Comparison of ENCODE assay signal across 8 mouse cellular contexts in genomic region chr9:104408571-104409294, GRCm38 (mm10).
DNase-seq lines count a peak whose midpoint lies in the region; ATAC-seq lines count a peak whose summit lies in the region.

No protein-coding gene starts in this region.

- WGBS in kidney, embryonic 16.5 days, result 13% methylated on average over 21 of the region's 21 CpGs
- 14% methylated on average over 21 of the region's 21 CpGs for WGBS in limb, embryonic 15.5 days
- 19% methylated on average over 21 of the region's 21 CpGs for WGBS in neural tube, embryonic 14.5 days

- peak; percentile 2 to 3 for DNase-seq in heart, adult 18-20 months
- DNase-seq in heart, postnatal 25 days (ENCODE audit: low spot score), result no peak
- peak; percentile 23 for DNase-seq in cerebellum, adult 9-11 months
- DNase-seq in frontal cortex, postnatal 14 days (ENCODE audit: low spot score in 2 of 2), result peak; percentile 36 to 56

- peak overlapping the region; percentile 59 for H3K4me2 ChIP-seq in kidney, embryonic 16.5 days (replicated peaks; ENCODE audit: low read depth, low read length)
- peak overlapping the region; percentile 48 for H3K4me2 ChIP-seq in limb, embryonic 15.5 days
- peak overlapping the region; percentile 55 for H3K4me2 ChIP-seq in neural tube, embryonic 14.5 days (ENCODE audit: low read depth, low read length)

- peak overlapping the region; percentile 16; the same call in 1 of the 2 replicates for H3K9ac ChIP-seq in kidney, embryonic 16.5 days (replicated peaks; ENCODE audit: low read length)
- H3K9ac ChIP-seq in limb, embryonic 15.5 days, result no peak overlapping the region
- no peak overlapping the region for H3K9ac ChIP-seq in neural tube, embryonic 14.5 days (replicated peaks; ENCODE audit: low read depth, low read length)

- peaks cover 19% of the 10 kb centered on the region; the same call in 1 of the 2 replicates for H3K4me1 ChIP-seq in kidney, embryonic 16.5 days (ENCODE audit: insufficient read depth, low read length)
- peaks cover 7% of the 10 kb centered on the region; the same call in 1 of the 2 replicates for H3K4me1 ChIP-seq in limb, embryonic 15.5 days
- H3K4me1 ChIP-seq in neural tube, embryonic 14.5 days (ENCODE audit: control insufficient read depth, insufficient read depth, low read length), result 0 out of 2 replicates have a peak, but pooled peaks cover 4% of the 10 kb centered on the region

- ATAC-seq in kidney, embryonic 16.5 days (ENCODE audit: low FRiP score, low TSS enrichment), result 0 out of 2 replicates have a peak, but pooled peaks have one; percentile 24
- ATAC-seq in limb, embryonic 15.5 days (ENCODE audit: insufficient number of reproducible peaks, low FRiP score, low TSS enrichment, low read depth), result no peak
- ATAC-seq in neural tube, embryonic 14.5 days (ENCODE audit: low read depth), result no peak
- no peak for ATAC-seq in megakaryocyte-erythroid progenitor cell, adult 5-6 weeks (replicated peaks; ENCODE audit: low FRiP score, low TSS enrichment, poor library complexity, severe bottlenecking)

- intact Hi-C loops in heart, postnatal 25 days (cut with DNase I), result no loop called here

- H3K27ac ChIP-seq in kidney, embryonic 16.5 days (ENCODE audit: low read length), result no peak overlapping the region
- no peak overlapping the region for H3K27ac ChIP-seq in limb, embryonic 15.5 days
- H3K27ac ChIP-seq in neural tube, embryonic 14.5 days (ENCODE audit: low read depth, low read length), result no peak overlapping the region

- no peaks in the 10 kb centered on the region for H3K27me3 ChIP-seq in kidney, embryonic 16.5 days (ENCODE audit: insufficient read depth, low read length)
- 0 out of 2 replicates have a peak, but pooled peaks cover 4% of the 10 kb centered on the region for H3K27me3 ChIP-seq in limb, embryonic 15.5 days
- H3K27me3 ChIP-seq in neural tube, embryonic 14.5 days (ENCODE audit: control insufficient read depth, insufficient read depth, low read length), result no peaks in the 10 kb centered on the region

- H3K9me3 ChIP-seq in kidney, embryonic 16.5 days (ENCODE audit: low read length), result no peaks in the 10 kb centered on the region
- H3K9me3 ChIP-seq in limb, embryonic 15.5 days, result no peaks in the 10 kb centered on the region
- H3K9me3 ChIP-seq in neural tube, embryonic 14.5 days (ENCODE audit: control insufficient read depth, low read length), result no peaks in the 10 kb centered on the region

- H3K36me3 ChIP-seq in kidney, embryonic 16.5 days (ENCODE audit: insufficient read depth, low read length), result no peaks in the 10 kb centered on the region
- H3K36me3 ChIP-seq in limb, embryonic 15.5 days, result no peaks in the 10 kb centered on the region
- H3K36me3 ChIP-seq in neural tube, embryonic 14.5 days (ENCODE audit: control insufficient read depth, insufficient read depth, low read length), result no peaks in the 10 kb centered on the region

- H3K4me3 ChIP-seq in kidney, embryonic 16.5 days (ENCODE audit: low read length), result peak overlapping the region; percentile 41
- H3K4me3 ChIP-seq in limb, embryonic 15.5 days, result peak overlapping the region; percentile 29
- peak overlapping the region; percentile 27 for H3K4me3 ChIP-seq in neural tube, embryonic 14.5 days (ENCODE audit: low read depth, low read length)
